Mouse (Mus musculus) embryo, embryonic 10 days (tissue): ENCODE results near the gene Olfr307.
"Not testable (repeated sequence)": the region's sequence is repeated elsewhere in the genome, so short reads cannot be mapped to it uniquely, and the experiment has no call there.

ENCODE experiments used
- DNase-seq: peaks from one replicate; pipeline ENCODE4 v3.0.0-alpha.2; 2015; ENCODE audit warnings: low spot score

Gene Olfr307

GRCm38 (mm10) chr7:86337486-86337885 lies at the start of gene Olfr307:
TSS of gene Olfr307 (minus strand) at chr7:86337586.
- DNase-seq, result no peak

GRCm38 (mm10) chr7:86386558-86386957 lies 49.2 kb upstream of the Olfr307 start, which contains the start of gene Olfr304:
TSS of gene Olfr304 (minus strand) at chr7:86386658.
- DNase-seq, result no peak

- DNase-seq, result peak; percentile 4
Measured at GRCm38 (mm10) chr7:86385769-86386168, 48.4 kb upstream of the Olfr307 start.

GRCm38 (mm10) chr7:86366828-86367227 lies 29.4 kb upstream of the Olfr307 start, which contains the start of gene Olfr305:
TSS of gene Olfr305 (minus strand) at chr7:86366928.
- no peak for DNase-seq

- not testable (repeated sequence) for DNase-seq
Measured at GRCm38 (mm10) chr7:86346296-86346695, 8.9 kb upstream of the Olfr307 start.

GRCm38 (mm10) chr7:86344253-86344652 lies 6.9 kb upstream of the Olfr307 start:
- no peak for DNase-seq

GRCm38 (mm10) chr7:86342881-86343565 lies 5.6 kb upstream of the Olfr307 start:
- no peak for DNase-seq

GRCm38 (mm10) chr7:86325530-86325929 lies 11.9 kb downstream of the Olfr307 start, which contains the start of gene Olfr308:
TSS of gene Olfr308 (minus strand) at chr7:86325630.
- no peak for DNase-seq

- no peak for DNase-seq
Measured at GRCm38 (mm10) chr7:86321323-86321722, 16.1 kb downstream of the Olfr307 start.

GRCm38 (mm10) chr7:86313608-86314007 lies 23.8 kb downstream of the Olfr307 start, which contains the start of gene Olfr309:
TSS of gene Olfr309 (minus strand) at chr7:86313708.
- no peak for DNase-seq
